Mouse (Mus musculus) liver, embryonic 14.5 days (tissue): Measurements from ENCODE around the gene Map6d1. TPM values are rescaled to one million over a fixed set of nuclear protein-coding genes. Genes with fewer than 3 reads are reported as not detected.
A peak's percentile ranks its signal among the peaks of the same experiment; 100 is the strongest.

ENCODE experiments used
- ATAC-seq: fragments of 200-750 bp; cut with Nextera tagmentation; 2 replicates; pipeline ENCODE4 v1.8.0; 2017; ENCODE audit warnings: moderate number of reproducible peaks, mild to moderate bottlenecking, moderate library complexity; ENCODE audit not compliant: insufficient read depth
- DNase-seq, 3 experiments: peaks; one replicate each; pipeline ENCODE4 v3.0.0-alpha.2; 2012 to 2013; ENCODE audit warnings: low read depth in 3 of 3, low spot score in 3 of 3
- H3K27ac ChIP-seq: fragments of 300-500 bp; sonication (generic); 2 replicates; pipeline ENCODE4 v1.5.1; 2014; ENCODE audit warnings: moderate library complexity, mild to moderate bottlenecking, control low read depth, inconsistent platforms
- H3K27me3 ChIP-seq: fragments of 300-500 bp; sonication (generic); 2 replicates; pipeline ENCODE4 v1.6.1; 2014; ENCODE audit warnings: mild to moderate bottlenecking, low read length, moderate library complexity; ENCODE audit not compliant: control insufficient read depth, insufficient read depth
- H3K36me3 ChIP-seq: fragments of 300-500 bp; sonication (generic); replicated peaks from 2 replicates; pipeline ENCODE4 v1.6.1; 2014; ENCODE audit warnings: low read depth; ENCODE audit not compliant: control insufficient read depth, insufficient read depth
- H3K4me1 ChIP-seq, 2 experiments: fragments of 200-500 bp in 1 of 2; fragments of 300-500 bp in 1 of 2; sonication (generic) in 1 of 2; replicated peaks; 2 replicates each; pipeline ENCODE4 v1.6.1; 2012 to 2014; ENCODE audit warnings: antibody characterized with exemption in 1 of 2, inconsistent platforms in 1 of 2, low read length in 1 of 2; ENCODE audit not compliant: control insufficient read depth in 2 of 2, insufficient read depth in 2 of 2
- H3K4me2 ChIP-seq: fragments of 300-500 bp; sonication (generic); 2 replicates; pipeline ENCODE4 v1.6.1; 2014; ENCODE audit warnings: low read depth, mild to moderate bottlenecking, control low read depth, moderate library complexity
- H3K4me3 ChIP-seq, 2 experiments: fragments of 200-500 bp in 1 of 2; fragments of 300-500 bp in 1 of 2; sonication (generic) in 1 of 2; 2 replicates each; pipeline ENCODE4 v1.5.1; 2012 to 2014; ENCODE audit warnings: low read depth in 2 of 2, low read length in 2 of 2, mild to moderate bottlenecking in 2 of 2, control low read depth in 1 of 2, inconsistent platforms in 1 of 2, moderate library complexity in 1 of 2; ENCODE audit not compliant: insufficient read depth in 1 of 2
- H3K9ac ChIP-seq: fragments of 300-500 bp; sonication (generic); replicated peaks from 2 replicates; pipeline ENCODE4 v1.6.1; 2014; ENCODE audit warnings: mild to moderate bottlenecking, control low read depth, moderate library complexity
- H3K9me3 ChIP-seq: fragments of 300-500 bp; sonication (generic); 2 replicates; pipeline ENCODE4 v1.6.1; 2016; ENCODE audit warnings: low read length, mixed read lengths; ENCODE audit not compliant: control insufficient read depth
- CTCF ChIP-seq: IDR thresholded peaks from 2 replicates; pipeline ENCODE4 v1.5.1; 2016; ENCODE audit warnings: antibody characterized with exemption, low read depth, control low read depth
- EP300 ChIP-seq: IDR thresholded peaks from 2 replicates; pipeline ENCODE4 v1.6.1; 2016; ENCODE audit warnings: antibody characterized with exemption, low read depth
- WGBS: fragments of 180-500 bp; shearing (Covaris S2); extraction: QIAGEN DNeasy Blood & Tissue Kit; methylation state at CpG from one replicate; pipeline ENCODE4 v1.1.7; 2014; ENCODE audit not compliant: insufficient replicate concordance; 5-methylcytosine and 5-hydroxymethylcytosine counted together
- polyA plus RNA-seq, 2 experiments: library from polyadenylated mRNA; depleted of rRNA in 1 of 2; stranded (reverse) in 1 of 2; unstranded in 1 of 2; fragments of >200 nt; fragmentation: Nextera tagmentation in 1 of 2; extraction: Ambion mirVana in 1 of 2; gene quantifications; 2 replicates each; pipeline versions ENCODE4 v1.2.1 to v1.2.3; 2012 to 2014

Map6d1 gene
- polyA plus RNA-seq (2012; rRNA removed) (0.02 TPM in 2 replicates), polyA plus RNA-seq (2014; fragmentation: Nextera tagmentation; extraction: Ambion mirVana) (not detected in 2 replicates)

DNA sequence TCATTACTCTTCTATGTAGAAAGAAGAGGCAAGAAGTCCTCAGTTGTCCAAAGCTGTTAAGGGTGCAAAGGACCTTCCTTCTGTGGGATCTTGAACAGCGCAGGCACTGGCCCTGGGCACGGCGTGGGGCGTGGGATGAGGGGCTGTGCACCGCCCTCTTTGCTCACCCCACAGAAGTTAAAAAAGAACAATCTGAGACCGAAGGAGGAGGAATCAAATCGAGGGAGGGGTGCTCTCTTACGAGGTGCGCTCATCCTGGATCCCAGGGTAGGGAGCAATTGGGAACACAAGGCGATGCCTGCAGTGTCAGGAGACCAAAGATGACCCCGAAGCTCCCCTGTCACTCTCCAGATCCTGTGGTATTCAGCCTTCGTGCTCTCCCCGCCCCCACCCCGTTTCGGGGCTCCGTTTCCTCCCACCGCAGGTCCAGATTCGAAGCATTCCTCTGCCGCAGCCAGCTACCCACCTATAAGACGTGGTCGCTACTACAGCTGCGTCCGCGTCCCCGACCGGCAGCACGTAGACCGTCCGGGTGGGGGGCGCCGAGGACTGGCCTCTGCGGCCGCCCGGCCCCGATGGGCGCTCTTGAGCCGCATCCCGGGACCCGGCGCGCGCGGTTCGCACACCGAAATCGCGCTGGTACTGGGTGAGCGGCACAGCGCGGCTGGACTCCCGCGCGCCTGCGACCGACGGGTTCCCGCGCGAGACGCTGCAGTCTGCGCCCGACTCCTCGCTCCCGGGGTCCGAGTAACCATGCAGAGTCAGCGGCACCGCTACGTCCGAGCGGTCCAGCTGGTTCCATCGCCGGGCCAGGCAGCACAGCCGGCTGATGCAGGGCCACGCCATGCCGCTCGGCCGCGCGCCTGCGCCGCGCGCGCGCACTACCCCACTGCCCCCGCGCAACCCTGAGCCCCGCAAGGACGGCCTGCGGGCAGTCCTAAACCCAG lies at the start of gene Map6d1:
TSS of gene Map6d1 (minus strand) at position 891 of the 947 bp plus-strand sequence.
- Histone ChIP-seq H3K27me3 (peaks cover 31% of the 10 kb centered on the region), H3K9ac (no peak within 1 kb of the TSS), H3K9me3 (no peaks in the 10 kb centered on the region), H3K27ac (no peak within 1 kb of the TSS), H3K4me2 (peak within 1 kb of the TSS; percentile 70), H3K36me3 (no peaks in the 10 kb centered on the region), H3K4me1 (no peaks in the 10 kb centered on the region), H3K4me3 (peak within 1 kb of the TSS; percentile 46 to 55)
- DNase-seq (no peak), ATAC-seq (no peak)
- TF ChIP-seq EP300 = no peak
- TF ChIP-seq CTCF = no peak
- 2% methylated on average over 90 of the region's 90 CpGs for WGBS

DNA sequence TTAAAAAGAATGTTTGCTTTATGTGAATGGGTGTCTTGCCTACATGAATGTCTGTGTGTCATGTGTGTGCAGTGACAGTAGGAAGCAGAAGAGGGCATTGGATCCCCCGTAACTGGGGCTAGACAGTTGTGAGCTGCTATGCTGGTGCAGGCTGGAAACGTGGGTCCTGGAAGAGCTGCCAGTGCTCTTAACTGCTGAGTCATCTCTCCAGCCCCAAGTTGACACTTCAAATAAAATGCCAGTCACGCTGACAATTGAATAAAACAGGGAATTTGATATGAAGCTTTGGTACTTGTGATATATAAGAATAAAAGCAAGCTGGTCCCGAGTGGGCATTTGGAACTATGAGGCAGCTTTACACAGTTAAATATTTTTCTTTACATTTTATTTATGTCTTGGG lies 39.1 kb upstream of the Map6d1 start:
- ATAC-seq (no peak), DNase-seq (peak in 2 of 3 experiments; percentile 2 to 23)
- WGBS = 49% methylated on average over 4 of the region's 4 CpGs
- Histone ChIP-seq H3K4me3 (no peak overlapping the region), H3K4me2 (no peak overlapping the region), H3K9ac (no peak overlapping the region), H3K36me3 (peaks cover 14% of the 10 kb centered on the region), H3K4me1 (no peaks in the 10 kb centered on the region), H3K27ac (no peak overlapping the region), H3K9me3 (no peaks in the 10 kb centered on the region), H3K27me3 (no peaks in the 10 kb centered on the region)
- TF ChIP-seq CTCF (no peak), EP300 (no peak)

DNA sequence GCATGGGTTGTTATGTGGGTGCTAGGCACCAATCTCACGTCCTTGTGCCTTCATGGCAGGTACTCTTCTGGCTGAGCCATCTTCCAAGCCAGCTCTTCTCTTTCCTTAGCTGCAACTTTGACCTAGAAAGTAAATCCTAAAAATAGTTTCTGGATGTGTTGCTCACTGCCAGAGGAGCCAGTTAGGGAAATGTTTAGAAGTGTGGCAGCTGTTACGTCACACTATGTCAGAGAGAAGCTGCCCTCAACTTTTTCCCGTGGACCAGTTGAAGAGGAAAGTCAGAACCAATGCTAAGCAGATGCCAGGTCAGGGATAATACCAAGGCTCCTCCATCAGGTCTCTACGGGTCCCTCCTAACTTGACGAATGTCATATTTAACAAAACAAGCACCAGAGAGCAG lies 38.2 kb upstream of the Map6d1 start:
- no peak overlapping the region for H3K4me3 ChIP-seq
- no peak for TF ChIP-seq CTCF
- no peak for TF ChIP-seq EP300
- H3K36me3 ChIP-seq = peaks cover 13% of the 10 kb centered on the region
- no peak overlapping the region for H3K4me2 ChIP-seq
- H3K9ac ChIP-seq = no peak overlapping the region
- H3K4me1 ChIP-seq = no peaks in the 10 kb centered on the region
- WGBS = 76% methylated on average over 5 of the region's 5 CpGs
- ATAC-seq (no peak), DNase-seq (no peak)
- H3K9me3 ChIP-seq = no peaks in the 10 kb centered on the region
- no peak overlapping the region for H3K27ac ChIP-seq
- no peaks in the 10 kb centered on the region for H3K27me3 ChIP-seq

DNA sequence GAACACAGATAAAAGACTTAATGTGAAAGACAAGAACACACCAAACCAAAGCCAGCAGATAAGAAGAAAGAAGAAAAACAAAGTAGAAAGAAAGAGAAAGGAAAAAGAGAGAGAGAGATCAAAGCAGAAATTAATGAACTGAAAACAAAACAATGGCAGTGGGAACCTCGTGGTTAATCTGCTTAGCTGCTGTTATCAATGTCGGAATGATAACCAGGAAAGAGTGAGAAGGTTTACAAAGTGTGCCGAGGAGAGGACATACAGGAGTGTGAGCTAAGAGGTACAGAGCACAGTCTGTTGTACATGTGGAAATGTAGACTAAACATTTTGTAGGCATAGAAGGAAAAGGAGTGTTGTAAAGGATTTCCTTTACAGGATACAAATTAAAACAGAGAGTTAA lies 31.8 kb upstream of the Map6d1 start:
- TF ChIP-seq CTCF = no peak
- Histone ChIP-seq H3K27me3 (no peaks in the 10 kb centered on the region), H3K9me3 (no peaks in the 10 kb centered on the region), H3K4me1 (no peaks in the 10 kb centered on the region; a peak in 1 of 4 replicates), H3K36me3 (no peaks in the 10 kb centered on the region), H3K9ac (no peak overlapping the region), H3K4me2 (no peak overlapping the region), H3K27ac (no peak overlapping the region), H3K4me3 (no peak overlapping the region)
- ATAC-seq = no peak
- 21% methylated on average over 3 of the region's 3 CpGs for WGBS
- DNase-seq = no peak

DNA sequence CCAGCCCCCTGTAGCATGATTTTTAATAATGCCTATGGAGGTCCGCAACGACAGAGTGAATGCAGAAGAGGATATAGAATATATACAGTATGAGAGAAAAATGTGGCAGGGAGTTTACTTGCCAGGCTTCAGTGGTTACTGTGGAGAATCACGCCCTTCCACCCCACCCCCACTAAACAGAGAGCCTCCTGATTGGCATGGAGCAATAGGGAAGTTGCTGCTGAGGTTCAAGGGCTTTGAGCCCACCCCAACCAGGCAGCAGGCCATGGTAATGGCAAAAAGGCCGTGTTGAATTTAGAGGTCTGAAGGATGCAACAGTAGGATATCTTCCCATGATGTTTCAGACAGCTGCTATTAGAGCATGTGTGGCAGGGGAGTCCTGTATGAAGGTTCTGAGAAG lies 30.2 kb upstream of the Map6d1 start:
- no peaks in the 10 kb centered on the region for H3K9me3 ChIP-seq
- H3K27me3 ChIP-seq = no peaks in the 10 kb centered on the region

More for the DNA sequence above, 30.2 kb upstream of the Map6d1 start:
- 43% methylated on average over 4 of the region's 4 CpGs for WGBS
- Histone ChIP-seq H3K4me3 (no peak overlapping the region), H3K27ac (no peak overlapping the region), H3K9ac (no peak overlapping the region), H3K4me1 (no peaks in the 10 kb centered on the region; a peak in 1 of 4 replicates), H3K36me3 (no peaks in the 10 kb centered on the region), H3K4me2 (no peak overlapping the region)
- TF ChIP-seq EP300 (no peak), CTCF (no peak)
- no peak for ATAC-seq
- DNase-seq = no peak
